Mouse (Mus musculus): Measurements from ENCODE around the gene Cab39. TPM values are rescaled to one million over a fixed set of nuclear protein-coding genes. Genes with fewer than 3 reads are reported as not detected.
A peak's percentile ranks its signal among the peaks of the same experiment; 100 is the strongest.

Cab39 gene
- polyA plus RNA-seq, 1 experiment from 2014 or later, result 68.3 TPM

DNA sequence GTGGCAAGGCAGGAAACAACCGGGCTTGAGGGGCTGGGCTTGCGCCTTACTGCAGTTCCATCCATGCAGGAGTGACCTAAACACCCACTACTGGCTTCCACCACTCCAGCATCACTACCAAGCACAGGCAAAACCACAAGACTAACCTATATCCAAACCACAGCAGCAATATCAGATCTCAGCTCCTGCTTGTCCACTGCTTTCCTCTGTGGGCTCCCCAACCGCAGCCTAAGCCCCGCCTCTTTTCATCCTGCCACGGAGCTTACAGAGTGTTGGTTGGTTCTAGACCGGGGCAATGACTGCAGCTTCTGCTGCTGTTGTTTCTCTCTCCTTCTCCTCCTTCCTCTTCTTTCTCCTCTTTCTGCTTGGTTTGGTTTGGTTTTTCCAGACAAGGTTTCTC, 29.9 kb upstream of the Cab39 start:
- no peak for ATAC-seq (ENCODE audit: low FRiP score)
- no peaks in the 10 kb centered on the region for H3K9me3 ChIP-seq
- no peak overlapping the region for H3K9ac ChIP-seq
- 83% methylated on average over 6 of the region's 6 CpGs for WGBS
- H3K36me3 ChIP-seq (replicated peaks), result no peaks in the 10 kb centered on the region
- no peak overlapping the region for H3K4me3 ChIP-seq (replicated peaks)
- no peak overlapping the region for H3K27ac ChIP-seq
- H3K4me2 ChIP-seq, result no peak overlapping the region
- H3K27me3 ChIP-seq, result no peaks in the 10 kb centered on the region
- H3K4me1 ChIP-seq, result peaks cover 4% of the 10 kb centered on the region

DNA sequence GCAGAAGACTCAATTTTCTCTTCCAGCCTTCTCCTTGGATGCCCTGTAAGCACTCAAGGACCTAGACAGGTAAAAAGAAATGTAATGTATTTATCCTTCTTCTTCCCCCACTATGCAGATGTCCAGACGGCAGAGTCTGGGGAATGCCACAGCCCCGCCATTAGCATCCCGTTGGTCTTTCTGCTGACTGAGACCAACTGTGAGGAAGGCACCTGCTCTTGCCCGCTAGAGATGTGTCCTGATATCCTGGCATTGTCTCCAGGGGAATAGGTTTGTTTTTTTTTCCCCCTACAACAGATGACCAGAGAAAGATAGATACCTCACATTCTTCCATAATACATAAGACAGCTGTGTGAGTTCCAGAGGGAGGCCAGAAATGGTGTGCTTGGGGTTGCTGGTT, 28.9 kb upstream of the Cab39 start:
- no peak for ATAC-seq (ENCODE audit: low FRiP score)
- 83% methylated on average over 4 of the region's 4 CpGs for WGBS

GRCm38 (mm10) chr1:85766120-85766519, 27.1 kb upstream of the Cab39 start:
- ATAC-seq (ENCODE audit: low FRiP score), result no peak
- 87% methylated on average over 3 of the region's 3 CpGs for WGBS
- no peaks in the 10 kb centered on the region for H3K36me3 ChIP-seq (replicated peaks)
- H3K9ac ChIP-seq, result no peak overlapping the region
- no peak overlapping the region for H3K4me2 ChIP-seq
- H3K4me3 ChIP-seq (replicated peaks), result no peak overlapping the region
- no peaks in the 10 kb centered on the region for H3K4me1 ChIP-seq
- H3K27me3 ChIP-seq, result no peaks in the 10 kb centered on the region
- H3K9me3 ChIP-seq, result no peaks in the 10 kb centered on the region
- H3K27ac ChIP-seq, result no peak overlapping the region

More for the DNA sequence above, 28.9 kb upstream of the Cab39 start:
- no peaks in the 10 kb centered on the region for H3K4me1 ChIP-seq
- H3K4me3 ChIP-seq (replicated peaks), result no peak overlapping the region
- H3K36me3 ChIP-seq (replicated peaks), result no peaks in the 10 kb centered on the region
- H3K4me2 ChIP-seq, result no peak overlapping the region
- no peaks in the 10 kb centered on the region for H3K9me3 ChIP-seq
- no peak overlapping the region for H3K9ac ChIP-seq
- no peak overlapping the region for H3K27ac ChIP-seq
- no peaks in the 10 kb centered on the region for H3K27me3 ChIP-seq

DNA sequence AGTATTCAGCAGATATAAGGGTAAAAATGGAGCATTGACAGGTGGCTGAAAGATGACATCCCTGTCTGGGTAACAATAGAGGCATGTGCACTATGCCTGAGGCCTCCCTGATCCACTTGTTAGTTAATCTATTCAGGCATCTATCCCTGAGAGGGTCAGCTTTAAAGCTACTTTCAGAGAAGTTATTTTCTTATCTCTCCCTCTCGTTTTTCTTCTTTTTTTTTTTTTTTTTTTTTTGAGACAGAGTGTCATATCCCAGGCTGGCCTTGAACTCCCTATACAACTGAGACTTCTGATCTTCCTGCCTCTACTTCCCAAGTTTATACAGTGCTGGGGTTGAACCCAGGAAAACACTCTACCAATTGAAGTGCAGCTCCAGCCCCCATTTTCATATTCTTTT, 25.5 kb upstream of the Cab39 start:
- no peak overlapping the region for H3K4me3 ChIP-seq (replicated peaks)
- H3K9ac ChIP-seq, result no peak overlapping the region
- no peak for ATAC-seq (ENCODE audit: low FRiP score)
- H3K9me3 ChIP-seq, result no peaks in the 10 kb centered on the region
- H3K27me3 ChIP-seq, result no peaks in the 10 kb centered on the region
- H3K36me3 ChIP-seq (replicated peaks), result no peaks in the 10 kb centered on the region
- H3K4me2 ChIP-seq, result no peak overlapping the region
- WGBS, result 50% methylated on average over 1 of the region's 1 CpGs
- H3K4me1 ChIP-seq, result no peaks in the 10 kb centered on the region
- no peak overlapping the region for H3K27ac ChIP-seq

DNA sequence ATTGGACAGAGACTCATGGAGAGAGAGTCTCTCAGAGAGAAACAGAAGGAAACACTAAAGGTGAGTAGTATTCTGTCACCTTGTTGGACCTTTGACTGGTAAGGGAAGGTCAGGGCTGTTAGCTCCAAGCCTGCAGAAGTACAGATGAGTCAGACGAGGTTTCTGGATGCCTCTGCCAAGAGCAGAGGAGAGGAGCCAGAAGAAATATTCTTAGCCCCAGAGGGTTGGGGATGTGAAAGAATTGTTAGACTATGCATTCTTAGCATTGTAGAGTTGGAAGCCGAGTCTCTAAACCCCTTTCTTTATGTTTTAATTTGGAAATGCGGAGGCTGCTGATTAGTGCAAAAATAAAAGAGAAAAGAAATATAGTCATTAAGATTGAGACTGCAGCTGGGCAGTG, 21.3 kb upstream of the Cab39 start:
- H3K4me2 ChIP-seq, result no peak overlapping the region
- no peak overlapping the region for H3K4me3 ChIP-seq (replicated peaks)
- no peaks in the 10 kb centered on the region for H3K4me1 ChIP-seq
- 80% methylated on average over 3 of the region's 3 CpGs for WGBS
- no peaks in the 10 kb centered on the region for H3K27me3 ChIP-seq
- H3K9ac ChIP-seq, result no peak overlapping the region
- no peak for ATAC-seq (ENCODE audit: low FRiP score)
- H3K36me3 ChIP-seq (replicated peaks), result no peaks in the 10 kb centered on the region
- no peak overlapping the region for H3K27ac ChIP-seq
- no peaks in the 10 kb centered on the region for H3K9me3 ChIP-seq

DNA sequence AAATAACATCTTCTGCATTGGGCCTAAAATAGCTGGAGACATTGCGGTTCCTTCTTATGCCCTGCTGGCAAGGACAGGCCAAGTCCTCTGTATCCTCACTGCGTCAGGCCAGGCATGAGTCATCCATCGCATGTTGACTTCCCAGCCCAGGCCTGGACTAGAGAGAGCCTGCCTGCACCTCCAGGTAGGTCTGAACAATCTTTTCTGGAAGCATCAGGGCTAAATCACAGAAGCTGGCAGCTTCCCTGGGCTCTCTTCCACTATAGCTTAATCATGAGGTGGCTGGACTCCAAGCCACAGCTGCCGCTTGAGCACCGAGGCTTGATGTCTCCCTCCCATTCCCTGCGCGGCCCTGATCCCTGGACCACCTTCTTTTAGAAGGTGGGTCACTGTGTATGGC, 18.1 kb upstream of the Cab39 start:
- ATAC-seq (ENCODE audit: low FRiP score), result no peak
- Histone ChIP-seq H3K9me3 (no peaks in the 10 kb centered on the region), H3K4me2 (no peak overlapping the region), H3K36me3 (replicated peaks) (no peaks in the 10 kb centered on the region), H3K27me3 (no peaks in the 10 kb centered on the region), H3K4me1 (no peaks in the 10 kb centered on the region), H3K27ac (no peak overlapping the region), H3K9ac (no peak overlapping the region), H3K4me3 (replicated peaks) (no peak overlapping the region)
- 89% methylated on average over 7 of the region's 7 CpGs for WGBS

- Histone ChIP-seq H3K36me3 (replicated peaks) (no peaks in the 10 kb centered on the region), H3K4me1 (no peaks in the 10 kb centered on the region), H3K27ac (no peak overlapping the region), H3K4me2 (no peak overlapping the region), H3K9me3 (no peaks in the 10 kb centered on the region), H3K27me3 (no peaks in the 10 kb centered on the region), H3K9ac (no peak overlapping the region), H3K4me3 (replicated peaks) (no peak overlapping the region)
- 51% methylated on average over 10 of the region's 10 CpGs for WGBS
- no peak for ATAC-seq (ENCODE audit: low FRiP score)
Measured at GRCm38 (mm10) chr1:85776154-85776553, 17.1 kb upstream of the Cab39 start.

DNA sequence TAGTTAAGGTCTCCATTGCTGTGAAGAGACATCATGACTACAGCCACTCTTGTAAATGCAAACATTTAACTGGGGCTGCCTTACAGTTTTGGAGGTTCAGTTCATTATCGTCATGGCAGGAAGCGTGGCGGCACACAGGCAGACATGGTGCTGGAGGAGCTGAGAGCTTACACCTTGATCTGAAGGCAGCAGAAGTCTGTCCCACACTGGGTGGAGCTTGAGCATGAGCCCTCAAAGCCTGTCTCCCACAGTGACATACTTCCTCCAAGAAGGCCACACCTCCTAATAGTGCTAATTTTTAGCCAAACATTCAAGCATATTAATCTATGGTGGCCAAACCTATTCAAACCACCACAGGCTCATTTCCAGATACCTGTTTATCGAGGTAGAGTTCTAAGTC, 14.8 kb upstream of the Cab39 start, which contains the start of gene A630001G21Rik:
TSS of gene A630001G21Rik (minus strand) at position 208 of the 400 bp plus-strand sequence.
- Histone ChIP-seq H3K9me3 (no peaks in the 10 kb centered on the region), H3K4me2 (no peak within 1 kb of the TSS), H3K4me3 (replicated peaks) (no peak within 1 kb of the TSS), H3K36me3 (replicated peaks) (no peaks in the 10 kb centered on the region), H3K9ac (no peak within 1 kb of the TSS), H3K27me3 (no peaks in the 10 kb centered on the region), H3K4me1 (no peaks in the 10 kb centered on the region), H3K27ac (no peak within 1 kb of the TSS)
- 98% methylated on average over 4 of the region's 4 CpGs for WGBS
- ATAC-seq (ENCODE audit: low FRiP score), result no peak

DNA sequence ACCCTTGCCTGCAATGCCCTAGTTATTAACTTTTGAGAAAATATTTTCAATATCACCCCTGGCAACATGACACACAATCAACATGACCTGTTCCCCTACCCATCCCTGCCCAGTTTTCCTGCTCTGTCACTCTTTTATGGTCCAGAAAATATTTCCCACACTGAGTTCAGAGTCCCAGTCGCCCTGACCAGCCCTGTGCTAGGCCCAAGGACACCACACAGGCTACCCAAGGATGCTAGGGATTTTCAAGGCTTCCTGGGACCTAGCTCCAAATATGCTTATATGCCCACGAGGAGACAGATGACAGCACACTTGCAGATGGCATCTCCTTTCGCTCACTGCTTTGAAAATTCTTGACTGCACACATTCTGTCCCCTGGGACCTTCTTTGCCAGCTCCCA, 14.2 kb upstream of the Cab39 start:
- Histone ChIP-seq H3K27me3 (no peaks in the 10 kb centered on the region), H3K27ac (no peak overlapping the region), H3K36me3 (replicated peaks) (no peaks in the 10 kb centered on the region), H3K4me1 (no peaks in the 10 kb centered on the region), H3K9me3 (no peaks in the 10 kb centered on the region), H3K4me2 (no peak overlapping the region), H3K9ac (no peak overlapping the region), H3K4me3 (replicated peaks) (no peak overlapping the region)
- ATAC-seq (ENCODE audit: low FRiP score), result no peak
- 75% methylated on average over 3 of the region's 3 CpGs for WGBS

DNA sequence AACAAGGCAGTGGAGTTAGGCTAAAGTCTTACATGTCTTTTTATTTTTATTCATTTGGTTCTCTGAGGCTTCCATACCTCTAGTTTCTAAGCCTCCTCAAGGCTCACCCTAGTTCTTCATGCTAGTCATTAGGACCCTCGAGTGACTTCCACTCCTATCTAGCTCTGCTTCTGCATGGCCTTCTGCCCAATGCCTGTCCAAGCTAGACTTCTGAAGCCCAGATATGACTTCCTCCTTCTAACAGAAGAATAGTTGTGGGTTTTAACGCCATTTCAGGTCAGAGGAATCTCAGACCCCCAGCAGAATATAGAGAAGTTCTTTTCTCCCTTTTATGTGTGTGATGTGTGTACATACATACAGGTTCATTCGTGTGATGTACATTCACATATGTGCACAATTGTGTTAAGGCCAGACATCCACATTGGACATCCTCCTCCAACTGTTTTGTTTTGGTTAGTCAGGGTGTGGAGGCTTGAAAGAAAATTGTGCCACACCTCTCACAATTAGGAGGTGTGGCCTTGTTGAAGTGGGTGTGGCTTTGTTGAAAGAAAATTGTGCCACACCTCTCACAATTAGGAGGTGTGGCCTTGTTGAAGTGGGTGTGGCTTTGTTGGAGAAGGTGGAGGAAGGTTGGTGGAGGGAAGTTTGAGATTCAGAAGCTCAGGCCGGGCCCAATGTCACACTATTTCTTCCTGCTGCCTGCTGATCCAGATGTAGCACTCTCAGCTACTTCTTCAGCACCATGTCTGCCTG, 13.6 kb upstream of the Cab39 start:
- 85% methylated on average over 4 of the region's 4 CpGs for WGBS
- no peak overlapping the region for H3K4me2 ChIP-seq
- no peak for ATAC-seq (ENCODE audit: low FRiP score)

DNA sequence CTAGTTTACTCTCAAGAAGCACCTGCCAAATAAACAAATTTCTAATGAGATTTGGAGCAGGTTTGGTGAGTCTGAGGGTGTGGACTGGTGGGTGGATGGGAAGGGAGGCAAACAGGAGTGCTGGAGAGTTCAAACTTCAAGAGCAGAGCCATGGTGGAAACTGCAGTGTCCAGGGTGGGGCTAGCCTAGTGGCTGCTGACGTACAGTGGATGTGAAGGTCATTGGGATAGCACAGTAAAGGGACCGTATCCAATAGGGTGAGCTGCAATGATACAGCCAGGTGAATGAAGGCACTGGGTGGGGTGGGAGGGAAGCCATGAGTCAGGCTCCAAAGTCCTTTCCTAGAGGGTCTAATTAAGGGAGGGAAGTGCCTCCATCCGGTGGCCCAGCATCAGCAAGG, 2.7 kb upstream of the Cab39 start:
- no peak overlapping the region for H3K4me2 ChIP-seq
- no peaks in the 10 kb centered on the region for H3K27me3 ChIP-seq
- no peaks in the 10 kb centered on the region for H3K9me3 ChIP-seq
- peaks cover 12% of the 10 kb centered on the region for H3K4me1 ChIP-seq
- no peaks in the 10 kb centered on the region for H3K36me3 ChIP-seq (replicated peaks)
- no peak overlapping the region for H3K4me3 ChIP-seq (replicated peaks)
- no peak overlapping the region for H3K27ac ChIP-seq
- no peak for ATAC-seq (ENCODE audit: low FRiP score)
- WGBS, result 78% methylated on average over 3 of the region's 3 CpGs
- no peak overlapping the region for H3K9ac ChIP-seq

More for the DNA sequence above, 13.6 kb upstream of the Cab39 start:
- Histone ChIP-seq H3K9me3 (no peaks in the 10 kb centered on the region), H3K4me3 (replicated peaks) (no peak overlapping the region), H3K27ac (no peak overlapping the region), H3K9ac (no peak overlapping the region), H3K27me3 (no peaks in the 10 kb centered on the region), H3K36me3 (replicated peaks) (no peaks in the 10 kb centered on the region), H3K4me1 (no peaks in the 10 kb centered on the region)

GRCm38 (mm10) chr1:85791476-85791875, 1.8 kb upstream of the Cab39 start:
- Histone ChIP-seq H3K27me3 (no peaks in the 10 kb centered on the region), H3K36me3 (replicated peaks) (no peaks in the 10 kb centered on the region), H3K4me2 (no peak overlapping the region), H3K27ac (no peak overlapping the region), H3K9ac (no peak overlapping the region), H3K4me1 (peaks cover 12% of the 10 kb centered on the region), H3K9me3 (no peaks in the 10 kb centered on the region), H3K4me3 (replicated peaks) (no peak overlapping the region)
- WGBS, result 85% methylated on average over 3 of the region's 3 CpGs
- ATAC-seq (ENCODE audit: low FRiP score), result no peak

DNA sequence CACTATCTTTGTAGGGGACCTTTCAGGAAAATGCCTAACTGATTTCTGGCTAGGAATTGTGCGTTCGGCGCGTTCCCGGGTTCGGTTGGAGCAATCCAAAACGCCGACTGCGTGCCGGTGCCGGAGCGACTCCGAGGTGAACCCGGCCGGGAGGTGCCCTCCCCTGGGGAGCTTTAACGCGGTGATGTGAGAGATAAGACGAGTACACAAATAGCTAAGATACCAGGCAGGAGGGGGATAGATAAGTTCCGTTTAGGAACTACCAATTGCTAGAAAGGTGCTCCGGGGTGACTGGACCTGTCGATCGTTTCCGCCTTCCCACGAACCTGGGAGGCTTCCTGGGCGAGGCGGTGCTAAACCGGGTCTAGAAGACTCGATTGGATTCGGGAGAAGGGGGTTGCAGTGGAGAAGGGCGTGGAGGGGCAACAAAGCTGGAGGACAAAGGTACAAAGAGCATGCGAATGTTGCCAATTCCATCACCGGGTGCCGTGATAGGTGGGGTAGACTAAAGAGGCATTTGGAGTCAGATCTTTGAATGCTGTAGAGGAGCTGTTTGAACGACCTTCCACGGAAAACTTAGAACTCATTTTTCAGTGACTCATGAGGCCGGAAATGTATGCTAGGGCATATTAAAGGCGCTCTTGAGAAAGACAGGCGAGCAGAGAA, 998 bp downstream of the Cab39 start:
- peak overlapping the region; percentile 97 for H3K4me3 ChIP-seq (replicated peaks)
- H3K4me2 ChIP-seq, result peak overlapping the region; percentile 71
- H3K36me3 ChIP-seq (replicated peaks), result no peaks in the 10 kb centered on the region
- ATAC-seq (ENCODE audit: low FRiP score), result peak; percentile 46
- H3K4me1 ChIP-seq, result peaks cover 15% of the 10 kb centered on the region
- no peaks in the 10 kb centered on the region for H3K9me3 ChIP-seq
- H3K9ac ChIP-seq, result peak overlapping the region; percentile 97
- H3K27me3 ChIP-seq, result no peaks in the 10 kb centered on the region
- under 1% methylated on average over 38 of the region's 38 CpGs for WGBS
- peak overlapping the region; percentile 97 for H3K27ac ChIP-seq

Measured in forebrain, embryonic 12.5 days (tissue).